Mouse (Mus musculus): ENCODE measurements at regions not wholly inside any gene's neighbourhood (a gene's known extent, or its start where the extent isn't known, plus 50 kb on each side); places are given as distances from the start of the nearest gene placed in this dataset.

DNA sequence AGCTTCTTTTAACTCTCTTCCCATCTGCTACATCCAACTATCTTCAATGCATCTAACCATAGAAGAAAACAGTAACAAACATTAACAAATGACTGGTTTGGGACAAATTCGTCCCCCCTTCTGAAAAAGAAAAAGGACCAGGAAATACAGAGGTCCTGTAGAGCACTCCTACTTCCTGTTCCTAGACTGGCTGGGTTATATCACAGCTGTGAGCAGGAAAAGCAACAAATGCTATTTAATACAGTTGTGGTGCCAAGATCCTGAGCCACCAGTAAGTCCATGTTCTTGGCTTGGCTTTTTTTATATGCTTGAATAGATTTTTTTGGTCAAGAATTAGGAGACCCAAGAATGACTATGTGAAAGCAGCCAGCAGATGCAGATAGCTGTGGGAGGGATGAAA, 62.8 kb upstream of the Tmem164 start:
- no peak overlapping the region for H3K4me2 ChIP-seq (ENCODE audit: low read depth, low read length)
- 48% methylated on average over 1 of the region's 1 CpGs for WGBS
- DNase-seq (ENCODE audit: low spot score) (no peak), ATAC-seq (replicated peaks; ENCODE audit: insufficient number of reproducible peaks, low FRiP score, low TSS enrichment, low read depth) (no peak)
- H3K36me3 ChIP-seq (replicated peaks; ENCODE audit: control insufficient read depth, insufficient read depth, low read depth, low read length): no peaks in the 10 kb centered on the region
- H3K9ac ChIP-seq (replicated peaks; ENCODE audit: low read length): no peak overlapping the region
- H3K4me1 ChIP-seq (ENCODE audit: control insufficient read depth, insufficient read depth, low read length): no peaks in the 10 kb centered on the region
- no peak overlapping the region for H3K27ac ChIP-seq (replicated peaks; ENCODE audit: low read depth, low read length)
- H3K9me3 ChIP-seq (replicated peaks; ENCODE audit: control insufficient read depth, low read length): no peaks in the 10 kb centered on the region
- no peak overlapping the region for H3K4me3 ChIP-seq (ENCODE audit: low read depth, low read length)
- no peaks in the 10 kb centered on the region for H3K27me3 ChIP-seq (ENCODE audit: control insufficient read depth, insufficient read depth, low read length)

GRCm38 (mm10) chrX:142623359-142623758, 57.8 kb upstream of the Tmem164 start:
- Histone ChIP-seq H3K4me2 (ENCODE audit: low read depth, low read length) (no peak overlapping the region), H3K27ac (replicated peaks; ENCODE audit: low read depth, low read length) (no peak overlapping the region; the same call in 1 of the 2 replicates), H3K9ac (replicated peaks; ENCODE audit: low read length) (no peak overlapping the region), H3K27me3 (ENCODE audit: control insufficient read depth, insufficient read depth, low read length) (no peaks in the 10 kb centered on the region), H3K4me1 (ENCODE audit: control insufficient read depth, insufficient read depth, low read length) (no peaks in the 10 kb centered on the region), H3K9me3 (replicated peaks; ENCODE audit: control insufficient read depth, low read length) (no peaks in the 10 kb centered on the region), H3K36me3 (replicated peaks; ENCODE audit: control insufficient read depth, insufficient read depth, low read depth, low read length) (no peaks in the 10 kb centered on the region), H3K4me3 (ENCODE audit: low read depth, low read length) (no peak overlapping the region)
- WGBS: 24% methylated on average over 2 of the region's 2 CpGs
- ATAC-seq (replicated peaks; ENCODE audit: insufficient number of reproducible peaks, low FRiP score, low TSS enrichment, low read depth) (no peak), DNase-seq (ENCODE audit: low spot score) (peak; percentile 76)

GRCm38 (mm10) chrX:142623882-142624281, 57.3 kb upstream of the Tmem164 start:
- no peaks in the 10 kb centered on the region for H3K36me3 ChIP-seq (replicated peaks; ENCODE audit: control insufficient read depth, insufficient read depth, low read depth, low read length)
- 32% methylated on average over 2 of the region's 2 CpGs for WGBS
- H3K4me2 ChIP-seq (ENCODE audit: low read depth, low read length): no peak overlapping the region
- no peak overlapping the region; the same call in 1 of the 2 replicates for H3K27ac ChIP-seq (replicated peaks; ENCODE audit: low read depth, low read length)
- no peaks in the 10 kb centered on the region for H3K9me3 ChIP-seq (replicated peaks; ENCODE audit: control insufficient read depth, low read length)
- no peak overlapping the region for H3K4me3 ChIP-seq (ENCODE audit: low read depth, low read length)
- no peak overlapping the region for H3K9ac ChIP-seq (replicated peaks; ENCODE audit: low read length)
- no peaks in the 10 kb centered on the region for H3K4me1 ChIP-seq (ENCODE audit: control insufficient read depth, insufficient read depth, low read length)
- ATAC-seq (replicated peaks; ENCODE audit: insufficient number of reproducible peaks, low FRiP score, low TSS enrichment, low read depth) (no peak), DNase-seq (ENCODE audit: low spot score) (no peak)
- no peaks in the 10 kb centered on the region for H3K27me3 ChIP-seq (ENCODE audit: control insufficient read depth, insufficient read depth, low read length)
